Mouse (Mus musculus): ENCODE results near the gene Ppox.
"Not testable (repeated sequence)": the region's sequence is repeated elsewhere in the genome, so short reads cannot be mapped to it uniquely, and the experiment has no call there.

Gene Ppox

DNA sequence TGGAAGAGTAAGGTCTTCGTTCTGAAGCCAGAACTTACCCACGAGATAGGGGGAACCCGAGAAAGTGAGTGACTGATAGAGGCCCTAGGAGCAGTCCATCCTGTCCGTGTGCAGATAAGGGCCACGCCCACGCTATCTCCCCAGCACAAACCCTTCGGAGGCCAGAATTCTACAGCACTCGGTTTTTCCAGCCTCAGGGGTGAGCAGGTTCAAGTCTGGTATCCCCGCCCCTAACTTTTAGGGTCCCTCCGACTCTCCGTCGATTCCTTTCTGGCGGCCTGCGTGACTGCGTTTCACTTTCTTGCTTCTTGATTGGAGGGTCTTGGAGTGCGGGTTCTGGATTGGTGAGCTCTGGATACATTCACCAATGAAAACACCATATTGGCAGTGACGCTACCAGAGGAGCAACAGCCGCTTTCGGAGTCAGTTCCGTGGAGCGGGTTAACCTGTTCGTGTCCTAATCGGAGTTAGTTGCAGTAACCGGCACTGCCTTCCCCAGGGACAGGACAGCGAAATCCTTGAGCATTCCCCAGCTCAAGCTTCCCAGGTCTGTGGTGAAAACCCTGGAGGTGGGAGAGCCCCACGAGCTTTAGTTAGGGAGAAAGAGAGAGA, at the start of gene Ppox:
Gene Ppox (minus strand): TSS at position 271 of the 612 bp plus-strand sequence.
- CTCF ChIA-PET, result no interaction called here

DNA sequence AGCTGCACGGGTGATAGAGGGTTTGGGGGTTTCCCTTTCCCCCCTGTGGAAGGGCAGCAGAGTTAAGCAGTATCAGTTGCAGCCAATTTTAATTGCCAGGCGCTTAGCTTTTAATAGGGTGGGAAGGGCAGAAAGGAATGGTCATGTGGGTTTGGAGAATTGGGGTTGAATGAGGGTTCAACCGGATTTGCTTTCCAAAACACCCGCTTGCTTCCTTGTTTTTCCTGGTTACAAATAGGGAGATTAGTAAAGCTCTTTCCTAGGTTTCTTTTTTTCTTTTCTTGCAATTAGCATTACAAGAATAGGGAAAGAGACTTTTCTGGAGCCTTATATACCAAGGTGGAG, 49.2 kb upstream of the Ppox start:
- CTCF ChIA-PET, result interaction anchor here (0.6 to 1.5 kb wide), 3 partner anchors 15 to 175 kb away, joined by 3 to 5 read pairs (median 4); partner anchors contain the start of genes Nit1 and Pfdn2

DNA sequence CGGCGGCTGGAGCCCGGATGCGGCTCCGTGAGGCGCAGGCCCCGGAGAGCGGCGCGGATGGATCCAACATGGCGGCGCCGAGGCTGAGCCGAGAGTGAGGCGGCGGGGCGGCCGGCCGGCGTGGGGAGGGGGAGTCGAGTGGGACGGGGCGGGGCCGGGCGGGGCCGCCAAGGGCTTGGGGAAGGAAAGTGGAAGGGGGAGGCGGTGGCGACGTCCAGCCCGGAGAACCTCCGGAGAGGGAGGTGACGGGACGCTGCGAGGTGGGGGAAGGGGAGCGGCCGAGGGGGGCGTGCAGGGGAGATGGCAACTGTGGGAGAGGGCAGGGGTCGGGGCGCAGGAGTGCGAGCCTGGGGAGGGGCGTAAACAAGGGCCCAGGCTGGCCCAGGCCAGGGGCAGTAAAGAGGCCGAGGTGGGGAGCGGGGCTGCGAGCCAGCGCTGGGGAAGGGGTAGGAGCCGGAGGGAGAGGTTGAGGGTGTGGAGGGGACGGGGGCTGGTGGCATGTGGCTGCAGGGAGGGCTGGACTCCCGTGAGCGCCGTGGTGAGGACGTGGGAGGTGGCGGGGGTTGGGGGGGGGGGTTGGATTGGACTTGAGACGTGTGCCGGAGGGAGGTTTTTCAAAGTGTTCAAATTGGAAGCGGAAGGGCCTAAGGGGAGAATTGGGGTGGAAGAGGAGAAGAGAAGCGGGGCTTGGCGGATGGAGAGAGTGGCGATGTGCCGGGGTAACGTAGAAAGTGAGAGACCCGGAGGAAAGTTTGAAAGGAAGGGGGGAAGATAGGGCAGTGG, 48.6 kb upstream of the Ppox start:
- CTCF ChIA-PET, result interaction anchor here (1.5 kb wide), 1 partner anchor 15 kb away, joined by 4 read pairs; the partner anchor contains the start of genes Nit1 and Pfdn2

DNA sequence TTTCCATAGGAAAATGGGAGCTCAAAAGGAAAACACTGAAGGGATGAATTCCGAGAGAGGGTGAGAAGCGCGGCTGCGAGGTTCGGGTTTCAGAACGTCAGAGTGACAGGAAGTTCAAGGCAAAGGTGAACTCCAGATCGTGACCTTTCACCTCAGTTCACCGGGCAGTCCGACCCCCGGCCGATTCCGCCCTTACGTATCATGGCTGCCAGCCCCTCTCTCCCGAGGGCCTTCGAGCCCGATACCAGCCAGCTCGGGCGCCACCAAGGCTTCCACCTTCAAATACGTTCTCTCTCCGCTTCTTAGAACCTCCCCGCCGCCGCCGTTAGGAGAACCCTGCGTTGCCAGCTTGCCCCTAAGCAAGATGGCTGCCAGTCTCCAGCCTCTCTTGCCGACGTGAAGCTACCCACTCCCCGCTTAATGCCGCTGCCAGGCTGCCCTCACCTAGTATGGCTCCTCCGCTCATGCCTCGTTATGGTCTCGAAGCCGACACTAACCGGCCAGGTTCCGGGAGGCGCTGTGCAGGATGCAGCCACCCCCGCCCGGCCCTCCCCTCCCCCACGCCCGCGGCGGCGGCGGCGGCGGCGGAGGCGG, 48.0 kb upstream of the Ppox start, which contains the start of gene Dedd:
Gene Dedd (plus strand): TSS at position 307 of the 594 bp plus-strand sequence.
- CTCF ChIA-PET, result interaction anchor here (0.6 kb wide), 1 partner anchor 34 kb away, joined by 3 read pairs; no protein-coding TSS in a partner anchor

DNA sequence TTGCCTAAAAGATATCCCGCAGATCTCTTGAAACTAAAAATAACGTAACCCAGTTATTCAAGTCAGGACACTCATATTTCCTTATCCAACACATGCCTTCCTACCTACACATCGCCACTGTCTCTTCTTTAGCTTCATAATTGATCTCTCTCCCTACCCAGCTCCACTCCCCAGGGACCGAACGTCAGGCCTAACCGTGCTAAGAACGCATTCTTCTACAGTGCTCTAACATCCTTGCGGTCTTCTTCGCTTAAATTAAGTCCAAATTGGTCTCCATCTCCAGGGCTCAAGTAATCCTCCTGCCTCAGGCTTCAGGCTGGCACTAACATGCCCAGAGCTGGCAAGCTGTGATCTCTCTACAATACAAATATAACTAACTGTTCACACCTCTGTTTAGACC, 47.3 kb upstream of the Ppox start:
- CTCF ChIA-PET, result interaction anchor here (0.6 kb wide), 1 partner anchor 33 kb away, joined by 3 read pairs; no protein-coding TSS in a partner anchor

DNA sequence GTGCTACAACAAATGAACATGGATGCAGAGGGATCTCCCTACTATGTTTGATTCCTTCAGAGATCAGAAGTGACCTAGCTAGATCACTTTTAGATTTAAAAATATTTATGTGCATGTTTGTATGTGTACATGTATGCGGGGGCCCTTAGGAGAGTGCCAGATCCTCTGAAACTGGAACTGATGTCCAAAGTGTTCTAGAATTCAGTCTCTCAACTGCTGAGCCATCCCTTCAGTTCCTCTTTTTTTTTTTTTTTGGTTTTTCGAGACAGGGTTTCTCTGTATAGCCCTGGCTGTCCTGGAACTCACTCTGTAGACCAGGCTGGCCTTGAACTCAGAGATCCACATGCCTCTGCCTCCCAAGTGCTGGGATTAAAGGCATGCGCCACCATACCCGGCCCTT, 45.6 kb upstream of the Ppox start:
- CTCF ChIA-PET, result interaction anchor here (0.7 kb wide), 1 partner anchor 124 kb away, joined by 6 read pairs; no protein-coding TSS in a partner anchor

DNA sequence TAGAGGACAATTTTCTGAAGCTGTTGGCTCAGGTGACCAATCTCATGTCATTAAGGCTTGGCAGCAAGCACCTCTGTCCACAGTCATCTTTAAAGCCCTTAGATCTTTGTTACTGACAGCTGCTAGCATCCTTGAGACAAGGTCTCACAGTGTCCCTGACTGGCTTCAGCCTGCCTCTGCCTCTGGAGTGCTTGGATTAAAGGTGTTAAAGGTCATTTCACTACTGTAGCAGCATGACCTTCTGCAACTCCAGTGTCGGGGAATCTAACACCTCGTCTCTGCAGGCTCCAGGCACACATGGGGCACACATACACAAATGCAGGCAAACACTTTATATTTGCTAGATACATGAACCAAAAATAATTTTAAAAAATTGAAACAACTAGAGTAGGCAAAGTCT, 44.6 kb upstream of the Ppox start:
- CTCF ChIA-PET, result no interaction called here

DNA sequence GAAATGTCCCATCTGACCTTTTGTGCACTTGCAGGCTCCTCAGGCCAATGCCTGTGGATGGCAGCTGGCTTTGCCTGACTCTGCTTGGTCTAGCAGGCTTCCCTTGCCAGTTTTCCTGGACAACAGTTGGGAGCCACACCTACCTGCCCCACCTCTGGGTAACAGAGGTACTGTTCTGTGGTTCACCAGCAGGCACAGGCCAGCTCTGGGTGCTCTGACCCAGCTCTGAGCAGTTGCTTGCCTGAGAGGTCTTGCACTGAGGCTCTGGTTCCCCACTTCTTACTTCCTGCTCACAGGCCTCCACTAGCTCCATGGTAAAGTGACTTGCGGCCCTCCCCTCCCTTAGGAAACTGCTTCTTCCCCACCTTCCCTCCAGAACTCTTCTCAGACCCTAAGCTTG, 41.0 kb upstream of the Ppox start:
- CTCF ChIA-PET, result no interaction called here

DNA sequence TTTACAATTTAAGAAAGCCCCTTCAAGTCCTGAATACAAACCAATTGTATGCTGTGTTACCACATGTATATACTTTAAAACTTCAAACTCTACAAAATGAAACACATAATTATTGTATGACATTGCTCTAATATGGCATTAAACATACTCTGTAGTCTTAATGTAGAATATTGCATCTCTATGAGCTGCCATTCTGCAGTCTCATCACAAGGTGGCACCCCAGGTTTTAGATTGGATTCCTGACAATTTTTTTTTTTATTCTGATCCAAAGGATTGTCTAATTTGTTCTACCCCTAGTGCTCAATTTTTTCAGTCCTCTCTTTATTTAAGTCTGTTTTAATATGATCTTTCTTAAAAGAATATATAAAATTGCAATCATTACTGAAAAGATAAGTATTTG, 40.4 kb upstream of the Ppox start:
- CTCF ChIA-PET, result interaction anchor here (0.6 kb wide), 1 partner anchor 19 kb away, joined by 4 read pairs; no protein-coding TSS in a partner anchor

DNA sequence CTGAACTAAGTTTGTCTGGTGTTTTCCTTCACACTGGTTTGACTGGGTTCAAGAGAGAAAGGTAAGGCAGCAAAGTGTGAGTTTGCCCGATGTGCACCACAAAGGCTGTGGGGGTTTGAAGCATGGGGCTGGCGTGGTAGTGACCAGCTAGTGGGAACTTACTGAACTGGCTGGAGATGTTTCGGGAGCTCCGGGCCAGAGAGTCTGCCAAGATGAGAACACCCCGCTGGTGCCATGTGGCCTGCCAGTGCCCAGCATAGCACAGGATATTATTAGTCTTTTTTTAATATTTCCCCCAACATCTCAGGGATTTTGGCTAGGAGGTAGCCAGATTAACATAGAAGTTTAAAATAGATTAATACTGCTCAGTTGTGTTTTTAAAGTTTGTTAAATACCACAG, 39.2 kb upstream of the Ppox start:
- CTCF ChIA-PET, result interaction anchor here (1.1 kb wide), 1 partner anchor 25 kb away, joined by 3 read pairs; the partner anchor contains the start of genes Nit1 and Pfdn2

DNA sequence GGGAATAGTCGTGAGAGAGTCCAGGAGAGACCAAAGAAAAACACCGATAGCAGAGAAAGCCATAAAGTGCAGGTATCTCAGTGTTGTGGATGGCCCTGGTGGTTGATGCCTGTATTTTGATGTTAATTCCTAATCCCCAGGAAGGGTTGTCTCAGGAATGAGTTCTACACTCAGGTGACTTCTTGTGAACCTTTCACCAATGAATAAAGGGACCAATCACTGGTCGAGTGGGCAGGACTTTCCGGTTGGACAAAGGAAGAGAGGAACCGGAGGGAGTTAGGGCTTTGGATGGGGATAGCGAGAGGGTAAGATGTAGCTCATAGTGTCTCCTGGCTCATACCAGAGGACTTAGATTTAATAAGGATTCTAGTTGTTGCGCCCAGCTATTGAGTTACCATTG, 38.8 kb upstream of the Ppox start:
- CTCF ChIA-PET, result interaction anchor here (1.1 kb wide), 1 partner anchor 26 kb away, joined by 3 read pairs; the partner anchor contains the start of genes Nit1 and Pfdn2

DNA sequence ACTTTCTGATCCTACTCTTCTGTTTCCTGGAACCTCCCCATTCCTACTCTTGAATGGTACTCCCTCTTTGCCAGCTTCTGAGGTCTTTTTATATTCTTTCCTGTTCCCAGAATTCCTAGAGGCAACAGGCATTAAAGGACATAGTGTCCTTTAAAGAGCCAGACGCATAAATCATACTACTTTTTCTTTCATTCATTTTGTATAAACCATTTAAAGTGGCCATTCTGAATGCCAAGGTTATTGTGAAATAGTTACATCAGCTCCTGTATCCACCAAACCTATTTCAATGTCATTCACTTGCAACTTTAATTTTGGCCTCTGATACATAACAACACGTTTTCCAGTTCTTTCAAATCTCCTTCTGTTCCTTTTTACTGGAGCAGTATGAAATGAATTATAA, 28.3 kb upstream of the Ppox start:
- CTCF ChIA-PET, result no interaction called here

DNA sequence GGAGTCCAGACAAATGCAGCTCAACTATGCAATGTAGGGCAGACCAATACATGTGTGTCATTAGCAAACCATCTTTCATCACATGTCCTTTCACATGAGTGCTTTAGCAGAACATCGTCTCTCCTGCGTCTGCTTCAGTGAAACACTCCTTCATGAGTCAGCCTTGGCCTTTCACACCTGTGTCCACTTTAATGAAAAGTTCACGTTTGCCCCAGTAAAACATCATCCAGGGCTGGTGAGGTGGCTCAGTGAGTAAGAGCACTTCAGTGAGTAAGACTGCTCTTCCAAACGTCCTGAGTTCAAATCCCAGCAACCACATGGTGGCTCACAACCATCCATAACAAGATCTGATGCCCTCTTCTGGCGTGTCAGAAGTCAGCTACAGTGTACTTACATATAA, 25.2 kb upstream of the Ppox start:
- CTCF ChIA-PET, result not testable (repeated sequence)

DNA sequence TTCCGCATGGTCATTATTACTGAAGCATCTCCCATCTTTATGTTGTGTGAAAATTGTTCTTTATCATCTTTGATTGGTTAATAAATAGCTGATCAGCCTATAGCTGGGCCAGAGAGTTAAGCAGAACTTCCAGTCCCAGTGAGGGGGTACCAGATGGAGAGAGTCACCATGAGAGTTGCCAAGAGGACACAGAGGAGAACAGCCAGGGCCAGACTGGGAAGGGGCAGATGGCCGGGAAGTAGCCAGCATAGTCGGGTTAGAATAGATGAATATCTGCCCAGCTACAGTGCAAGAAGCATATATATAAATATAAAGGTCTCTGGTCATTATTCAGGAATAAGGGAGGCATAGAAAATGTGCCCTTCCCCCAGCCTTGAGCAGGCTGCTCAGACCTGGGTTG, 17.2 kb upstream of the Ppox start:
- CTCF ChIA-PET, result no interaction called here

DNA sequence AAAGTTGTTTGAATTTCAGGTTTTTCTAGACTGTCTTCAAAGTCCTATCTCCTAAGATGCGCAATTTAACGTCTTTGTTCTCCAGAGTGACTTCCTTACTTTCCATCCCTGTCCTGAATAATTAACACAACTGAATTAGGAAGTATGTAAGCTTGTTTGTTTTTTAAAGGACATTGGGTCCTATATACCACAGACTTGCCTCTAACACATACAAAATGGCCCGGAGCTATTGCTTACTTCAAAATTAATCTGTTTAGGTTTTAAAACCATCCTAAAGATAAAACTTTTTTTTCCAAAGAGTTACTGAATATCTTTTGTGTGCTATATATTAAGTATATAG, 14.0 kb upstream of the Ppox start:
- CTCF ChIA-PET, result interaction anchor here (0.6 kb wide), 1 partner anchor 33 kb away, joined by 3 read pairs; no protein-coding TSS in a partner anchor

DNA sequence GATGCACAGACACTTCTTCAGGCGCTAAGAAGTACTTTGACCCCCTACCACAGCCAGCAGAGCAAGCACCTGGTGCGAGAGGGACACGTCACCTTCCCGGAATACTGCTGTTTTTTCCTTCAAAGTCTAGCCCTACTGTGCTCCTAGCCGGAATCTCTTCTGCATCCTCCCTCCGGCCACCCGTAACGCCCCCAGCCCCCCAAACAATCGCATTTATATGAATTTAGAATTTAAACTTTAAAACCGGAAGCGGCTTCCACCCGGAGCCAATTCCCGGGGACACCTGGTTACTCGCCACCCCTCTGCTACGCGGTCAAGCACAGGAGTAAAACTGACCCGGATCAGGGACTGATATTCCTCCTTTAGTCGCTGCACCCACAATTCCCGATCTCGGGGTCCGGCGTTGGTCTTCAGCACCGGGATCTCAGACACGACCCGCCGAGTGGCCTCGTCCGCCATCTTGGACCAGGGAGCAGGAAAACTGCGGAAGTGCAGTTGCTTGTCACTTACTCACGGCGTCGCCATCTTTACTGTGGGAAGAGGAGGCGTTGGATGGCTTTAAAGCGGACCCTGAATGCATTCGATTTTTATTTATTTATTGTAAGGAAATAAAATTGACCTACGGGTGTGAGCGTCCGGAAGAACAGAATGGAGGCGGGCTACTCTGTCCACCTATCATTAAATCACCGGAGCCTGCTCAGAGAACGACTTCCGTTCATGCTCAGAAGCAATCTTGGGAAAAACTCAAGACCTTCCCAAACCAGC, 13.5 kb upstream of the Ppox start, which contains the start of gene Ufc1:
Gene Ufc1 (minus strand): TSS at position 727 of the 765 bp plus-strand sequence.
- CTCF ChIA-PET, result no interaction called here

DNA sequence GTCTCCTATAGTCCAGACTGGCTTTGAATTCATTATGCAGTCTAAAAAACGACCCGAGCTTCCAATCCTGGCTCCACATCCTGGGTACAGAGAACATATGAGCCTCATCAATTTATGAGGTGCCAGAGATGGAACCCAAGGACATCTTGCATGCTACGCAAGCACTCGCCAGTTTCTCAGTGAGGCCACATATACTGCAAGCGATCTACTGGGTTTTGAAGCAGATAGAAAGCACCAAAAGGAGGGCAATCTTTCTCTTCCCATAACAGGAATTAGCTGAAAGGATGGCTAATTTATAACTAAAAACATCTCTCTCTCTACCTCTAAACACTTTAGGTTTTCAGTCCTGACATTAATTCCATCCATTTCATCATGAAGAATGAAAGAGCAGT, 12.9 kb upstream of the Ppox start:
- CTCF ChIA-PET, result no interaction called here

DNA sequence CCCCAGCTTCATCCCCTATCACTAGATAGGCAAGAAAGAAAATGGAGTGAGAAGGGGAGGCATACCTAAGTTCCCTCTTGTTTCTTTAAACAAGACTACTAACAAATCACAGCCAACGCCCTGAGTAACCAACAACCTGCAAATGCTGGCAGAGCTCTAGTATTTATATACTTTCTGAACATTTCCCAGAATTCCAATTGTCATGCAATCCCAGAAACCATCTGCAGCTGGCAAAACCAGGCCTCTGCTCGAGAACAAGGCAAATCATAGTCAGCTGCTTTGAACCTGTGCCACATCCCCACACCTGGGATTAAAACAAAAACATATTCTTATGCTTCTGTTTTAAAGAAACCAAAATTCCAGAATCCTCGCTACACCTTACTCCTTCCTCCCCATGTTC, 12.4 kb upstream of the Ppox start:
- CTCF ChIA-PET, result interaction anchor here (0.8 kb wide), 1 partner anchor 16 kb away, joined by 3 read pairs; no protein-coding TSS in a partner anchor

DNA sequence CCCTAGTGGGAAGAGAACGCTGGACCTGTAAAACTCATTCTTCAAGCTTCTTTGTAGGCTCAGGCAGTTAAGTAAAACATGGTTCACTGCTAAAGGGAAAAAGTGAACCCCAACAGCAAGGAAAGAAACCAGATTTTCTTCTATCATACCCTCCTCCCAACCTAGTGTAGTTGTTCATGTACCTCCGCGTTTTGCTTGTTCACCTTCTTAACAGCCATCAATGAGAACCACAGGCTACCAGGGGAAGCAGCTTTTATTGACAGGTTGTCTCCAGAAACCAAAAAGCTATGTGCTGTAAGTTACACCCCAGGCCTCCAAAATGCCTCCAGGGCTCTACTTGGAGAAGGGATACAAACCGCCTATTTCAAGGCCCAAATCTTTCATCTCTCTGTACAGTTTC, 7.3 kb upstream of the Ppox start:
- CTCF ChIA-PET, result interaction anchor here (0.7 to 0.8 kb wide), 2 partner anchors 8 to 27 kb away, joined by 3 to 5 read pairs; no protein-coding TSS in a partner anchor

DNA sequence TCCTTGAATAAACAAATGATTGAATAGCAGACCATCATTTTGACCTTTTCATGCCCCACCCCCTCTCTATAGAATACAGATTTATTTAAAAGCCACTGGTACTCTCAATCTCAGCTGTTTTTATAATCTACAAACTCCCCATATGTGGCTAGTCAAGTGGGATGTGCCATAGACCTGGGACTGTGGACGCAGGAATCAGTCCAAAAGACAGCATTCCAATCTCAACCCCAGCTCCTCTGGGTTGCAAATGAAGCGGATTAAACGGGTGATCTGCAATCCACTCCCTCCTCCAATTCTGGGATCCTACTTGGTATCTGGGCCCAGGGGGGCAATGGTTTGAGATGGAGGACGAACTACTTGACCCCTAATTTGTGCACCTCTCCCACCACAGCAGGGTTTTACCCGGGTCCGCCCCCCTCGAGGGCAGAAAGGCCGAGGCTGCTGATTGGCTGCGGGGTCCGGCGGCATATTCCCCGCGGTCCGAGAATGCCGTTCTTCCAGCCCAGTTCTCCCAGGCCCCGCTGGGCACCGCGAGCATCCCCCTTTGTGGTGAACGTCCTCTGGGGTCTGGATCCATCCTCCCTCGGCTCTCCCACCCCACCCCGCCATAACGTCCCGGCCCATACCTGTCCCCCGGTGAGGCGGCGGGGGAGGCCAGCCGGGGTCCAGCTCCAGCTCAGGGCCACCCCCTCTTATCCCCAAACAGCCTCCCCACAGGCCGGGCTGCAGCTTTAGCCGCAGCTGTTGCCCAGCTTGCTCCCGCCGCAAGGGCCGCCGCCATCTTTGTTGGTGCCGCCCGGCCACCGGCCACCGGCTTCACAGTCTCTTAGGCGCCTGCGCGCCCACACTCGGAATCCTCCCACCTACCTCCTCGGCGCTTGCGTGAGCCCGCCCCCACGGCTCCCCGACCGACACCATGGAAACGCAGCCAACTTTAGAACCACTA, 6.4 kb upstream of the Ppox start, which contains the start of gene Usp21:
Gene Usp21 (minus strand): TSS at position 856 of the 946 bp plus-strand sequence.
- CTCF ChIA-PET, result interaction anchor here (0.7 kb wide), 1 partner anchor 26 kb away, joined by 3 read pairs; no protein-coding TSS in a partner anchor
